Mouse (Mus musculus) spleen, postnatal 36 days (tissue): ENCODE measurements at regions not wholly inside any gene's neighbourhood (a gene's known extent, or its start where the extent isn't known, plus 50 kb on each side); places are given as distances from the start of the nearest gene placed in this dataset.

Experiments used
- DNase-seq, 2 experiments: peaks; one replicate each; pipeline ENCODE4 v3.0.0; 2022; ENCODE audit warnings: low spot score in 2 of 2, mixed read lengths in 1 of 2

GRCm38 (mm10) chr11:84701319-84702175 lies 117.8 kb downstream of the Mrm1 start:
- DNase-seq = peak; percentile 7 to 8

GRCm38 (mm10) chr11:84697521-84697920 lies 121.8 kb downstream of the Mrm1 start:
- no peak for DNase-seq

GRCm38 (mm10) chr11:84692638-84693037 lies 126.7 kb downstream of the Mrm1 start:
- DNase-seq = peak; percentile 3 to 27

GRCm38 (mm10) chr11:84691410-84692148 lies 127.7 kb downstream of the Mrm1 start:
- no peak for DNase-seq

GRCm38 (mm10) chr11:84686473-84686872 lies 132.8 kb downstream of the Mrm1 start:
- no peak for DNase-seq

GRCm38 (mm10) chr11:84684325-84684724 lies 135.0 kb downstream of the Mrm1 start:
- DNase-seq = no peak

GRCm38 (mm10) chr11:84682931-84683330 lies 136.4 kb downstream of the Mrm1 start:
- no peak for DNase-seq

GRCm38 (mm10) chr11:84676377-84677078 lies 142.8 kb downstream of the Mrm1 start:
- DNase-seq = no peak

- no peak for DNase-seq
Measured at GRCm38 (mm10) chr11:84672841-84673473, 146.4 kb downstream of the Mrm1 start.

GRCm38 (mm10) chr11:84671585-84671984 lies 146.2 kb upstream of the Lhx1 start:
- no peak for DNase-seq

- no peak for DNase-seq
Measured at GRCm38 (mm10) chr11:84667711-84668110, 142.4 kb upstream of the Lhx1 start.

GRCm38 (mm10) chr11:84664258-84664657 lies 138.9 kb upstream of the Lhx1 start:
- DNase-seq = no peak

GRCm38 (mm10) chr11:84661981-84662380 lies 136.6 kb upstream of the Lhx1 start:
- DNase-seq = no peak

GRCm38 (mm10) chr11:84660877-84661276 lies 135.5 kb upstream of the Lhx1 start:
- DNase-seq = no peak

- DNase-seq = no peak
Measured at GRCm38 (mm10) chr11:84659370-84659937, 134.1 kb upstream of the Lhx1 start.

GRCm38 (mm10) chr11:84653481-84653880 lies 128.1 kb upstream of the Lhx1 start:
- no peak for DNase-seq

GRCm38 (mm10) chr11:84648899-84649298 lies 123.6 kb upstream of the Lhx1 start:
- no peak for DNase-seq

- DNase-seq = no peak
Measured at GRCm38 (mm10) chr11:84647104-84647503, 121.8 kb upstream of the Lhx1 start.

GRCm38 (mm10) chr11:84643107-84643372 lies 117.7 kb upstream of the Lhx1 start:
- DNase-seq = no peak

- DNase-seq = no peak
Measured at GRCm38 (mm10) chr11:84642300-84643106, 117.2 kb upstream of the Lhx1 start.

GRCm38 (mm10) chr11:84641601-84642000 lies 116.3 kb upstream of the Lhx1 start:
- no peak for DNase-seq
